Mouse (Mus musculus): ENCODE results near the gene Serpina6.
"Not testable (repeated sequence)": the region's sequence is repeated elsewhere in the genome, so short reads cannot be mapped to it uniquely, and the experiment has no call there.

The Serpina6 gene

DNA sequence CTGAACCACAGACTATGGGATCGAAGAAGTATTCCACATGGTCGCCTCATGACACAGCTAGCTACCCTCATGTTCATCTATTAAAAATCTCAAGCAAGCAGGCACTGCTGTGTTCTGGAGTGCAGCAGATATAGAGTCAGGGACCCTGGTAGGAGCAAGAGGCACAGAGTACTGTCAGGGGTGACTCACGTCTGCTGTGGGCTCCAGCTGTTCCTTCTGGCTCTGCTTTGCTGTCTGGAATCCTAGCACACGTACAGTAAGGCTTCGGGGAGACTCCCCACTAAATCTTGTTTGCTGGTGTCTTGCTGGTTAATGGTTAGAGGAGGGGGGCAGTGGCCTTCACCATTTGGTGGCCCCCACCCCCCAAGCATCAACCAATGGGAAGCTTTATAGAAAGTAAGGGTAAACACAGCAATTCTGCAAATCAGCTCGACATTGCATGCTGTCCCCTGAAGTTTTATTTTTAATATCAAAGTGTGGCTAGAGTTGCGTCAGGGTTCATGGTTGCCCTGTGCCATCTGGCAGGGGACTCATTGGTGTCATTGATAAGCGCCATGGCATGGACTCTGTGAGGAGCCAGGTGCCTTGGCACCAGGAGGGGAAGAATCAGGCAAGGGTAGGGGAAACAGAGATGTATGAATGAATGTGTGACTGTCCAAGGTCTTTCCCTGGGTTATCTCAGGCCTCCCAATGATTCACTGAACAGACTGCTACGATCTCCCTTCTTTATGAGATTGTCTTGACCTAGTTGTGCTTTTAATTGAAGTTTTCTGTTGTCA, at the start of gene Serpina6:
Gene Serpina6 (minus strand): TSS at position 365 of the 779 bp plus-strand sequence.
- DNase-seq (ENCODE audit: low spot score), result no peak

DNA sequence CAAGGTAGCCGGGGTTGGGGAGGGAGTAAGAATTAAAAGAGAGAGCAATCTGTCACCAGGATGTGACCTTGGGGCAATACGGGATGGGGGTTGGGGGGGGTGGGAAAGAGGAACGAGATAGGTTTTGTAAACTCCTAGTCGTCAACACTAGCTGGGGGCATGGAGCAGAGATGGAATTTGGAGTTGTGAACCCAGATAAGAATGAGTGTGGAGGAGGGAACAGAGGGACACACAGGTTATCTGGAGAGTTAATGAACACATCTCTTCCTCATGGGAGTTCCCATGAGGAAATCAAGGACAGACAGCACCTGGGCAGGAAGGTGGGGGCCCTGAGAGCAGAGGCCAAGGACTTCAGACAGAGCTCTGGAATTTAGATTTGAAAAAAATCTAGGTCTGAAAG, 49.1 kb upstream of the Serpina6 start:
- no peak for DNase-seq (ENCODE audit: low spot score)

- DNase-seq (ENCODE audit: low spot score), result no peak
These were observed 48.5 kb upstream of the Serpina6 start for GRCm38 (mm10) chr12:103705547-103705946.

GRCm38 (mm10) chr12:103700144-103700750, 43.2 kb upstream of the Serpina6 start:
- no peak for DNase-seq (ENCODE audit: low spot score)

DNA sequence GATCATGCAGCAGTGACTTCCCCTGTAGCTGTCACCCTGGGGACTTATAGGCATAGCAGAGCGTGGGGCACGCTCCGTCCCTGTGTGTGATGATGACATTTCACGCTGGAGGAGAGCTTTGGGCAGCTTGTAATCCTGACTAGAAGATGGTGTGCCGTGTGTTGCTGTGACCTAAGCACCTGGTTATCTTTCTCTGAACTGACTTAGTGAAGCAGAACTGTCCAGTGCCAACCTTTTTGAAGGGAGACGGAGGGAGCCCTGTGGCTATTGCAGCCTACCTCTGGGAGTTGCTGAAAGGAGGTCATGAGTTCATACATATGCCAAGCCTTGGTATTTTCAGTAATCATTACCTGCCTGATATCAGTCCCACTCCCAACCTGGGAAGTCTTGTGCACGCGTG, 38.4 kb upstream of the Serpina6 start, which contains the start of gene Serpina1f:
Gene Serpina1f (minus strand): TSS at position 101 of the 400 bp plus-strand sequence.
- DNase-seq (ENCODE audit: low spot score), result no peak

GRCm38 (mm10) chr12:103688221-103688814, 31.3 kb upstream of the Serpina6 start:
- DNase-seq (ENCODE audit: low spot score), result no peak

- DNase-seq (ENCODE audit: low spot score), result no peak
These were observed 30.0 kb upstream of the Serpina6 start for GRCm38 (mm10) chr12:103687021-103687420.

DNA sequence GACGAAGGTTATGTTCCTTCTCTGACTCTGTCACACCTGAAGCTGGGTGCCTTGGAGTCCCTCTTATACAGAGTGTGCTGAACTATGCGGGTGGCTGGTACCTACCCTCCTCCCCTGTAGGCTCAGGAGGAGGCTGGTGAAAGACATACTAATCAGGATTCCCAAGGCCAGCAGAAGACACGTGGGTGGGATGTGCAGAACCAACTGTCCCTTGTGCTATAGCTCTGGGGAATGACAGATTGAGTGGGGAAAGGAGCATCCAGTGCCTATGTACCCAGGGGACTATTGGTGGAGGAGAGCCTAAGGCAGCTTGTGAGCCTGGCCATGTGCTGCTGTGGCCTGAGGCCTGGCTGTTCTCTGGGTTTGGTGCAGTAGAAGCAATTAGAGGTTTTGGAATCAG, 29.0 kb upstream of the Serpina6 start:
- DNase-seq (ENCODE audit: low spot score), result no peak

- DNase-seq (ENCODE audit: low spot score), result no peak
These were observed 28.4 kb upstream of the Serpina6 start for GRCm38 (mm10) chr12:103685386-103685785.

DNA sequence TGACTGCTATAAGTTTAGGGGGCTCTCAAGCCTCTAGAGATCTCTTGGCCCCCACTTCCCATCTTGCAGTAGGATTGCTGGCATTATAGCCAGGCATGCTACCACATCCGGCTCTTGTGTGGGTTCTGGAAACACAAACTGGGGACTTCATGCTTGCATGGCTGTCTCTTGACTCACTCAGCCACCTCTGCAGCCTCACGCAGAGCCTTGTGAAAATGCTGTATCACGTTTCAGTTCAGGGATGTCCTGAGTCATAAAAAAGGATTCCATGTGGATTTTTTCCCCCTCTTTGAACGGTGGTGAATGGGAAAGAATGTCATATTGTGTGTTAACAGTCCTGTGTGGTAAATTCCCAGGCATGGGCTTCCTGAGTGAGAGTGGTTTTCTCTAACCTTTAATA, 26.8 kb upstream of the Serpina6 start:
- DNase-seq (ENCODE audit: low spot score), result no peak

- no peak for DNase-seq (ENCODE audit: low spot score)
These were observed 24.7 kb upstream of the Serpina6 start for GRCm38 (mm10) chr12:103681739-103682138.

GRCm38 (mm10) chr12:103681169-103681568, 24.2 kb upstream of the Serpina6 start:
- no peak for DNase-seq (ENCODE audit: low spot score)

DNA sequence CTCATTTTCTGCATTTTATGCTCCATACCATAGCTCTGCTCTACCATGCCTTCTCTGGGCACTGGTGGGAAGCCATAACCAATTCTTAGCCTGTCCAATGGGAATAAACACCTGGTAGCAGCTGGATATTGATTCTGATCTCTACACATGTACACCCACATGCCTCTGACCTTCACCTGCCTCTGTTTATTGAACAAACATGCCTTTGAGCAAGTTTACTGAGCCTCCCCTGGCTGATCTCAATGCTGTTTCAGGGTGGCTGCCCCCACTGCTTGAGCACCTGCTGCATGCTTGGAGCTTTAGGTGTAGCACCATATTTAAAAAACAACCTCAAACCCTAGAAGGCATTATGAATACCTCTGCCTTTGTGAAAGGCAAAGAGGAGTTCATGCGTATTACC, 22.8 kb upstream of the Serpina6 start:
- not testable (repeated sequence) for DNase-seq (ENCODE audit: low spot score)

DNA sequence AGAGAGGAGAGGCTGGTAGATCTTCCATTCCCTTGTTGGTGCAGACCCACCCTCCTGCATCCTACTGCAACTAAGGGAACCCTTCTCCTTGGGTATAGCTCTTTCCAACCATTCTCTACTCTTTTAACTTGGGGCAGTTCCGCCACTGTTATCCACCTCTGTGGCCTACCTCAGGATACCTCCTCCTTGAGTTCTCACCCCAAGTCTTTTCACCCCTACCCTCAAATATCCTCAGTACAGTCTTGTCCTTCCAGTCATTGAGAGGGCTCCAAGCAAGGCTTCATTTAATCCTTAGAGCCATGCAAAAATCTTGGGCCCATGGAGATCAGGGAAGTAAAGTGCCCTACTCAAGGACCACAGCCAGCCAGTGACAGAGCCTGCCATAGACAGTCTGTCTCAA, 19.0 kb upstream of the Serpina6 start, which contains the start of gene Serpina16:
Gene Serpina16 (minus strand): TSS at position 101 of the 400 bp plus-strand sequence.
- DNase-seq (ENCODE audit: low spot score), result no peak

GRCm38 (mm10) chr12:103673179-103673578, 16.2 kb upstream of the Serpina6 start:
- DNase-seq (ENCODE audit: low spot score), result no peak

DNA sequence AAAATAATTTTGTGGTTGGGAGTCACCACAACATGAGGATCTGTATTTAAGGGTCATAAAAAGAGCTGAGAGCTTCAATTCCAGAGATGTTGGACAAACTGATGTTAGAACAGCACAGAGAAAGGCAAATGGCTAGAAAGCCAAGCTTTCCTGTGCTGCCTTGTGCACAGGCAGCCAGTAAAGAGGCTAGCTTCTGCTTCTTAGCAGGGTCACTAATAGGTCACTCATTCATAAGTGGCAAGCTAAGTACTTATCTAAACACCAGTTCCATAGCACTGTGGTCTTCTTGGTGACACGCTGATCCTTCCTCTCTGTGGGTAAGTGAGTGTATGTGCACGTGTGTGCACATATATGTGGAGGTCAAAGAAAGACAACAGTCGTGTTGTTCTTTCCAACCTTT, 14.5 kb upstream of the Serpina6 start:
- DNase-seq (ENCODE audit: low spot score), result no peak

GRCm38 (mm10) chr12:103670964-103671363, 14.0 kb upstream of the Serpina6 start:
- no peak for DNase-seq (ENCODE audit: low spot score)

DNA sequence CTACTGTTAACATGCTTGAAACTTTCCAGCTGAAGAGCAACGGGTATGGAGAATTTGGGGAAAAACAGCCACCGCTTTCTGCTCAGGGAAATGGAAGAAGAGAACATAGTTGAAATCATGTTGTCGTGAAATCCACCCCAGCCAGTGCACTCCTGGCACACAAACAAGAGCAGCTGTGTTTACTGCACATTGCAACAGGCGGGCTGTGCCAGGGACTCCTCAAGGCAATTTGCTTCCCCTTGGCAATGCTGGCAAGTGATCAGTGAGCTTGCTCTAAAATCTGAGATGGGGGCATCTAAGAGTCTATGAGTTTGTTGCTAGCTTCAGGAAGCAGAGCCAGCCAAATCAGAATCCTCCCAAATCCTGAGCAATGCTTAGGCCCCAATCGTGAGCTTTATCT, 13.3 kb upstream of the Serpina6 start:
- no peak for DNase-seq (ENCODE audit: low spot score)

GRCm38 (mm10) chr12:103665286-103665685, 8.3 kb upstream of the Serpina6 start:
- DNase-seq (ENCODE audit: low spot score), result no peak

DNA sequence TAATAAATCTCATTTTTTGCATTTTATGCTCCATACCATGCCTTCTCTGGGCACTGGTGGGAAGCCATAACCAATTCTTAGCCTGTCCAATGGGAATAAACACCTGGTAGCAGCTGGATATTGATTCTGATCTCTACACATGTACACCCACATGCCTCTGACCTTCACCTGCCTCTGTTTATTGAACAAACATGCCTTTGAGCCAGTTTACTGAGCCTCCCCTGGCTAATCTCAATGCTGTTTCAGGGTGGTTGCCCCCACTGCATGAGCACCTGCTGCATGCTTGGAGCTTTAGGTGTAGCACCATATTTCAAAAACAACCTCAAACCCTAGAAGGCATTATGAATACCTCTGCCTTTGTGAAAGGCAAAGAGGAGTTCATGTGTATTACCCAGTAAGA, 5.0 kb upstream of the Serpina6 start:
- not testable (repeated sequence) for DNase-seq (ENCODE audit: low spot score)

DNA sequence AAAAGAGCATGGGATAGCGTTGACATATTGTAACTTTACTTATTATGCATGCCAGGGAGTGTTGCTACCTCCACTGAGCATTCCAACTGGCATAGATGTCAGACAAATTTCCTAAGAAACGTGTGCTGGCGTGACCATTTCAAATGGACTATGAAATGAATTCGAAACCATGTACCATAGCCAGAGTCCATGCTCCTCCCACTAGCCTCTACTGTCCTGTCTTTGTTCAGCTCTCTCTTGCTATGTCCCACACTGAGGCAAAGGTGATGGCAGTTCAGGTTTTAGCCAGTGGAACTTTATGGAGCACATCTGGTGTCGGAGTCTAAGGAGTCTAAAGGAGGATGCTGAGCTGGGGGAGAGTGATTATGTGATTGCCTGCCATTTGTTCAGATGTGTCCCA, 3.1 kb upstream of the Serpina6 start:
- no peak for DNase-seq (ENCODE audit: low spot score)

GRCm38 (mm10) chr12:103659171-103659570, 2.2 kb upstream of the Serpina6 start:
- DNase-seq (ENCODE audit: low spot score), result no peak

- DNase-seq (ENCODE audit: low spot score), result no peak
These were observed 979 bp upstream of the Serpina6 start for GRCm38 (mm10) chr12:103657991-103658390.

Data from T-cell, adult 2 months (primary cell).